Mouse (Mus musculus) CH12.LX (cell line): Measurements from ENCODE around the gene Rnf43. TPM values are rescaled to one million over a fixed set of nuclear protein-coding genes. Genes with fewer than 3 reads are reported as not detected.

Experiments
- DNase-seq: peaks from one replicate; pipeline ENCODE4 v3.0.0-alpha.2; 2013; ENCODE audit errors: extremely low read depth
- H3K27ac ChIP-seq: 2 replicates; pipeline ENCODE4 v1.5.1; 2012; ENCODE audit warnings: low read depth, mild to moderate bottlenecking, control low read depth, moderate library complexity; ENCODE audit not compliant: insufficient read depth
- H3K27me3 ChIP-seq: replicated peaks from 2 replicates; pipeline ENCODE3; 2012; ENCODE audit warnings: inconsistent platforms
- H3K36me3 ChIP-seq, 2 experiments: replicated peaks in 1 of 2; 2 replicates each; pipeline versions ENCODE3 to v1.6.1; 2012; ENCODE audit warnings: inconsistent platforms in 1 of 2, low read length in 1 of 2, mild to moderate bottlenecking in 1 of 2, mixed read lengths in 1 of 2, moderate library complexity in 1 of 2; ENCODE audit not compliant: control insufficient read depth in 1 of 2, insufficient read depth in 1 of 2
- H3K4me1 ChIP-seq, 2 experiments: 2 replicates each; pipeline ENCODE4 v1.6.1; 2012; ENCODE audit warnings: inconsistent platforms in 1 of 2, moderate library complexity in 1 of 2; ENCODE audit not compliant: insufficient read depth in 2 of 2, control insufficient read depth in 1 of 2
- H3K4me2 ChIP-seq: 2 replicates; pipeline ENCODE4 v1.6.1; 2012; ENCODE audit warnings: low read depth, mild to moderate bottlenecking, control low read depth; ENCODE audit not compliant: poor library complexity, insufficient read depth, severe bottlenecking
- H3K4me3 ChIP-seq, 3 experiments: fragments of 150-350 bp in 1 of 3; sonication (generic) in 1 of 3; replicated peaks in 1 of 3; 2 replicates each; pipeline versions ENCODE3 to v1.5.1; 2011 to 2012; ENCODE audit warnings: low read depth in 2 of 3, low read length in 2 of 3, mild to moderate bottlenecking in 2 of 3, moderate library complexity in 2 of 3, control low read depth in 1 of 3, improper control_type of control experiment in 1 of 3, inconsistent platforms in 1 of 3, mixed read lengths in 1 of 3; ENCODE audit not compliant: poor library complexity in 1 of 3
- H3K79me2 ChIP-seq: replicated peaks from 2 replicates; pipeline ENCODE4 v1.6.1; 2012; ENCODE audit warnings: mild to moderate bottlenecking, moderate library complexity; ENCODE audit not compliant: control insufficient read depth, poor library complexity, insufficient read depth, severe bottlenecking; ENCODE audit errors: extremely low read depth
- H3K9ac ChIP-seq: 2 replicates; pipeline ENCODE4 v1.6.1; 2012; ENCODE audit warnings: low read depth, mild to moderate bottlenecking, control low read depth, moderate library complexity; ENCODE audit not compliant: insufficient read depth
- H3K9me3 ChIP-seq: replicated peaks from 2 replicates; pipeline ENCODE3; 2012; ENCODE audit warnings: low read length, inconsistent platforms, mixed read lengths
- BHLHE40 ChIP-seq: IDR thresholded peaks from 2 replicates; pipeline ENCODE4 v1.6.1; 2011; ENCODE audit warnings: mild to moderate bottlenecking, low read depth, low read length, improper control_type of control experiment
- ELF1 ChIP-seq: IDR thresholded peaks from 2 replicates; pipeline ENCODE4 v1.6.1; 2014; ENCODE audit warnings: low read depth, mild to moderate bottlenecking, inconsistent platforms, low read length, improper control_type of control experiment
- IRF4 ChIP-seq: IDR thresholded peaks from 2 replicates; pipeline ENCODE4 v1.6.1; 2014; ENCODE audit warnings: low read depth, mild to moderate bottlenecking, inconsistent platforms, low read length, improper control_type of control experiment
- MAX ChIP-seq: IDR thresholded peaks from 2 replicates; pipeline ENCODE4 v1.6.1; 2011; ENCODE audit warnings: low read length, improper control_type of control experiment
- MAZ ChIP-seq: IDR thresholded peaks from 2 replicates; pipeline ENCODE4 v1.6.1; 2012; ENCODE audit warnings: low read depth, mild to moderate bottlenecking, inconsistent platforms, low read length, improper control_type of control experiment, moderate library complexity
- MEF2A ChIP-seq: IDR thresholded peaks from 2 replicates; pipeline ENCODE4 v1.6.1; 2014; ENCODE audit warnings: low read depth, mild to moderate bottlenecking, inconsistent platforms, low read length, improper control_type of control experiment, borderline replicate concordance
- MXI1 ChIP-seq: IDR thresholded peaks from 2 replicates; pipeline ENCODE4 v1.6.1; 2011; ENCODE audit warnings: mild to moderate bottlenecking, low read depth, low read length, improper control_type of control experiment
- MYC ChIP-seq: IDR thresholded peaks from 2 replicates; pipeline ENCODE4 v1.6.1; 2011; ENCODE audit warnings: low read depth, mild to moderate bottlenecking, improper control_type of control experiment, low read length
- NELFE ChIP-seq: IDR thresholded peaks from 2 replicates; pipeline ENCODE4 v1.6.1; 2011; ENCODE audit warnings: low read depth, low read length, improper control_type of control experiment
- NRF1 ChIP-seq: IDR thresholded peaks from 2 replicates; pipeline ENCODE4 v1.6.1; 2014; ENCODE audit warnings: low read depth, mild to moderate bottlenecking, inconsistent platforms, low read length, improper control_type of control experiment, moderate library complexity
- POLR2AphosphoS2 ChIP-seq: IDR thresholded peaks from 2 replicates; pipeline ENCODE4 v1.6.1; 2011; ENCODE audit warnings: low read depth, low read length, improper control_type of control experiment
- SIN3A ChIP-seq: IDR thresholded peaks from 2 replicates; pipeline ENCODE4 v1.6.1; 2012; ENCODE audit warnings: low read length, improper control_type of control experiment, inconsistent platforms
- SMC3 ChIP-seq: IDR thresholded peaks from 2 replicates; pipeline ENCODE4 v1.6.1; 2011; ENCODE audit warnings: low read depth, low read length, improper control_type of control experiment
- TBP ChIP-seq: conservative IDR thresholded peaks from 2 replicates; pipeline ENCODE4 v1.6.1; 2011; ENCODE audit warnings: low read depth, low read length, improper control_type of control experiment
- UBTF ChIP-seq: IDR thresholded peaks from 2 replicates; pipeline ENCODE4 v1.6.1; 2012; ENCODE audit warnings: low read depth, mild to moderate bottlenecking, inconsistent platforms, low read length, improper control_type of control experiment, moderate library complexity
- dilution Hi-C: fragments of 300-500 bp; cut with MboI; formaldehyde crosslinking; loops from 2 replicates; pipeline ENCODE4 v1.14.3; 2020; ENCODE audit warnings: low sequenced_read_pairs; ENCODE audit not compliant: extremely low pct_unique_long_range_greater_than_20kb, extremely low pct_ligation_motif_present
- in situ Hi-C: fragments of 300-500 bp; cut with MboI; formaldehyde crosslinking; loops from 3 replicates; pipeline ENCODE4 v1.14.3; 2019; ENCODE audit warnings: low sequenced_read_pairs, low pct_ligation_motif_present, low pct_unique_long_range_greater_than_20kb, mixed read lengths
- polyA plus RNA-seq: library from polyadenylated mRNA; unstranded; fragments of >175 nt; gene quantifications from 2 replicates; pipeline ENCODE4 v1.2.1, GENCODE M21; 2012; ENCODE audit warnings: low read depth; ENCODE audit not compliant: insufficient read length
- total RNA-seq, 2 experiments: library from RNA; depleted of rRNA; stranded (reverse); fragments of 300-350 nt in 1 of 2; fragments of >200 nt in 1 of 2; gene quantifications; 2 replicates each; pipeline ENCODE4 v1.2.3; 2012 to 2014

Gene Rnf43
- total and polyA plus RNA-seq, 3 experiments = 12.2 to 27.7 (median 26.3) TPM

DNA sequence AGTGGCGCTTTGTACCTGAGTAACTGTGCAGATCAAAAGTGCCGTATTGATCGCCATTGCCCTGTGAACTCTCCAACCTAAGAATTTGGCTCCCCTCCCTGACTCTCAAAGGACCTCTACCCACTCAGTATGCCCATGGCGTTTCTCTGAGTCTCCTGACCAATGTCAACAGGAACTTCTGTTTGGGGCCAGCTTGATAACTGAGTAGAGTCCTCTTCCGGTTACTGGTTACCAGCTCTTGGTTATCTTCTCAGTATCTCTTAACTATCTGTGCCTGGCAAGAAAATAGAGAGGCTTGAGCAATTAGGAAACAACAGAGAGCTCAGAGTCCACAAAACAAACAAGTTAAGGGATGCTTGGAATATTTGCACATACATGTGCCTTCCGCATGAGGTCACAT is 38.6 kb downstream of the Rnf43 start:
- H3K27ac ChIP-seq = no peak overlapping the region
- H3K4me3 ChIP-seq = no peak overlapping the region
- H3K9me3 ChIP-seq = no peaks in the 10 kb centered on the region
- H3K27me3 ChIP-seq = no peaks in the 10 kb centered on the region
- peaks cover 27 to 78% of the 10 kb centered on the region in 2 experiments for H3K36me3 ChIP-seq
- H3K4me1 ChIP-seq = peaks cover 11 to 53% of the 10 kb centered on the region in 2 experiments; a peak in 3 of 4 replicates
- dilution Hi-C loops = no loop called here
- TF ChIP-seq ELF1 (no peak), MXI1 (no peak), UBTF (no peak), NELFE (no peak), TBP (no peak), SMC3 (no peak)
- no peak for DNase-seq
- H3K9ac ChIP-seq = no peak overlapping the region
- in situ Hi-C loops = no loop called here
- H3K79me2 ChIP-seq = peaks cover 49% of the 10 kb centered on the region
- no peak overlapping the region for H3K4me2 ChIP-seq

GRCm38 (mm10) chr11:87701877-87702620 is 39.5 kb downstream of the Rnf43 start:
- peaks cover 49% of the 10 kb centered on the region for H3K79me2 ChIP-seq
- no peaks in the 10 kb centered on the region for H3K9me3 ChIP-seq
- peak overlapping the region; percentile 67 for H3K4me2 ChIP-seq
- dilution Hi-C loops (no loop called here), in situ Hi-C loops (no loop called here)
- H3K27me3 ChIP-seq = no peaks in the 10 kb centered on the region
- H3K27ac ChIP-seq = no peak overlapping the region
- H3K36me3 ChIP-seq = peaks cover 28 to 79% of the 10 kb centered on the region in 2 experiments
- peaks cover 17 to 55% of the 10 kb centered on the region in 2 experiments for H3K4me1 ChIP-seq
- H3K4me3 ChIP-seq = no peak overlapping the region
- no peak for DNase-seq
- TF ChIP-seq SIN3A (0 out of 2 replicates have a peak, but pooled peaks have one; percentile 5), IRF4 (no peak), NRF1 (peak; percentile 62), TBP (0 out of 2 replicates have a peak, but pooled peaks have one; percentile 28), MYC (0 out of 2 replicates have a peak, but pooled peaks have one; percentile 54), SMC3 (no peak), MAZ (no peak), BHLHE40 (peak; percentile 42; the same call in 1 of the 2 replicates), MAX (no peak), POLR2AphosphoS2 (no peak), MEF2A (no peak), ELF1 (0 out of 2 replicates have a peak, but pooled peaks have one; percentile 44)
- peak overlapping the region; percentile 15; the same call in 1 of the 2 replicates for H3K9ac ChIP-seq
